Mouse (Mus musculus): ENCODE results near the gene Vars2. TPM values are rescaled to one million over a fixed set of nuclear protein-coding genes. Genes with fewer than 3 reads are reported as not detected.

Vars2 gene
- total and polyA plus RNA-seq, 3 experiments, result 14.0 to 30.3 (median 23.0) TPM

GRCm38 (mm10) chr17:35688347-35689175 is 21.2 kb upstream of the Vars2 start:
- in situ Hi-C loops (cut with MboI; ENCODE audit: low pct_ligation_motif_present, low pct_unique_long_range_greater_than_20kb, low sequenced_read_pairs), result no loop called here
- H3K4me3 ChIP-seq (replicated peaks in 1 of 3; ENCODE audit: low read depth in 2 of 3, low read length in 2 of 3, poor library complexity in 1 of 3), result peak overlapping the region; percentile 17 to 42 (median 21)
- peaks cover 5 to 28% of the 10 kb centered on the region in 2 experiments; a peak in 2 of 4 replicates for H3K4me1 ChIP-seq (ENCODE audit: control insufficient read depth in 1 of 2, insufficient read depth in 2 of 2)
- peaks cover 16 to 44% of the 10 kb centered on the region in 2 experiments for H3K36me3 ChIP-seq (replicated peaks in 1 of 2; ENCODE audit: control insufficient read depth in 1 of 2, insufficient read depth in 1 of 2, low read length in 1 of 2)
- H3K79me2 ChIP-seq (replicated peaks; ENCODE audit: control insufficient read depth, extremely low read depth, insufficient read depth, poor library complexity, severe bottlenecking), result no peaks in the 10 kb centered on the region
- dilution Hi-C loops (cut with MboI; ENCODE audit: extremely low pct_ligation_motif_present, extremely low pct_unique_long_range_greater_than_20kb, low sequenced_read_pairs), result no loop called here
- peak; percentile 74 for DNase-seq (ENCODE audit: extremely low read depth)
- no peak overlapping the region for H3K4me2 ChIP-seq (ENCODE audit: insufficient read depth, low read depth, poor library complexity, severe bottlenecking)
- H3K27ac ChIP-seq (ENCODE audit: insufficient read depth, low read depth), result no peak overlapping the region
- H3K27me3 ChIP-seq (replicated peaks), result no peaks in the 10 kb centered on the region
- no peaks in the 10 kb centered on the region for H3K9me3 ChIP-seq (replicated peaks; ENCODE audit: low read length)
- no peak for TF ChIP-seq IRF4 (IDR thresholded peaks at IDR 0.05; ENCODE audit: low read depth, low read length)
- TF ChIP-seq TBP (conservative IDR thresholded peaks at IDR 0.05; ENCODE audit: low read depth, low read length), result no peak
- peak; percentile 56 for TF ChIP-seq NRF1 (IDR thresholded peaks at IDR 0.05; ENCODE audit: low read depth, low read length)
- no peak for TF ChIP-seq E2F4 (IDR thresholded peaks at IDR 0.05; ENCODE audit: insufficient replicate concordance, low read depth, low read length)
- TF ChIP-seq ELF1 (IDR thresholded peaks at IDR 0.05; ENCODE audit: low read depth, low read length), result peak; percentile 48
- TF ChIP-seq BHLHE40 (IDR thresholded peaks at IDR 0.05; ENCODE audit: low read depth, low read length), result no peak
- TF ChIP-seq MYC (IDR thresholded peaks at IDR 0.05; ENCODE audit: low read depth, low read length), result no peak
- TF ChIP-seq JUN (IDR thresholded peaks at IDR 0.05; ENCODE audit: insufficient read depth, low read depth, low read length), result no peak
- TF ChIP-seq CTCF (conservative IDR thresholded peaks at IDR 0.05 in 1 of 2, IDR thresholded peaks at IDR 0.05 in 1 of 2; ENCODE audit: low read depth in 2 of 2, low read length in 2 of 2), result peak in 1 of 2 experiments; percentile 50; a peak in 2 of 4 replicates
- TF ChIP-seq CHD2 (IDR thresholded peaks at IDR 0.05; ENCODE audit: low read length), result no peak
- no peak for TF ChIP-seq KAT2A (IDR thresholded peaks at IDR 0.05; ENCODE audit: insufficient replicate concordance, low read length)
- no peak for TF ChIP-seq PAX5 (IDR thresholded peaks at IDR 0.05; ENCODE audit: low read length)
- TF ChIP-seq SMC3 (IDR thresholded peaks at IDR 0.05; ENCODE audit: low read depth, low read length), result peak; percentile 35; the same call in 1 of the 2 replicates
- H3K9ac ChIP-seq (ENCODE audit: insufficient read depth, low read depth), result no peak overlapping the region

DNA sequence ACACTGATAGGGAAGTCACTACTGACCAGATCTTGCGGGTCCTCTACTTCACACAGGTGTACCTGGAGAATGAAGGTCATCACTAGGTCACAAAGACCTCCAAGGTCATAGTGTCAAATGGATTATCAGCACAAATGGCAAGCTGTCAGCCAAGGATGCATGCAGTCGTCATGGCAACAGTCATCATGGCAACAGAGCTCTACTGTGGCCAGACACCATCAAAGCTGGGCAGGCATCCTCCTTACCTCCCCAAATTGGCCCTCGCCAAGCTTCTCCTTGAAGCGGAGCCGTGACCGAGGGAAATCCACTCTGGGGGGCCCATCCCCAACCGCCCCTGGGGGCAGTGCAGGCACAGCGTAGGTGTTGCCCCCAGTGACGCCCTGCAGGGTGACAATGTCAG is 17.7 kb upstream of the Vars2 start:
- H3K4me2 ChIP-seq (ENCODE audit: insufficient read depth, low read depth, poor library complexity, severe bottlenecking), result no peak overlapping the region
- dilution Hi-C loops (cut with MboI; ENCODE audit: extremely low pct_ligation_motif_present, extremely low pct_unique_long_range_greater_than_20kb, low sequenced_read_pairs), result no loop called here
- no peaks in the 10 kb centered on the region for H3K27me3 ChIP-seq (replicated peaks)

More for the DNA sequence above, 17.7 kb upstream of the Vars2 start:
- peaks cover 5 to 15% of the 10 kb centered on the region in 2 experiments; a peak in 2 of 4 replicates for H3K4me1 ChIP-seq (ENCODE audit: control insufficient read depth in 1 of 2, insufficient read depth in 2 of 2)
- no peak overlapping the region for H3K4me3 ChIP-seq (replicated peaks in 1 of 3; ENCODE audit: low read depth in 2 of 3, low read length in 2 of 3, poor library complexity in 1 of 3)
- no peak overlapping the region for H3K9ac ChIP-seq (ENCODE audit: insufficient read depth, low read depth)
- H3K36me3 ChIP-seq (replicated peaks in 1 of 2; ENCODE audit: control insufficient read depth in 1 of 2, insufficient read depth in 1 of 2, low read length in 1 of 2), result peaks cover 15 to 62% of the 10 kb centered on the region in 2 experiments
- H3K9me3 ChIP-seq (replicated peaks; ENCODE audit: low read length), result no peaks in the 10 kb centered on the region
- H3K79me2 ChIP-seq (replicated peaks; ENCODE audit: control insufficient read depth, extremely low read depth, insufficient read depth, poor library complexity, severe bottlenecking), result no peaks in the 10 kb centered on the region
- DNase-seq (ENCODE audit: extremely low read depth), result no peak
- TF ChIP-seq GABPA (IDR thresholded peaks at IDR 0.05; ENCODE audit: insufficient replicate concordance, low read depth, low read length) (no peak), POLR2A (IDR thresholded peaks at IDR 0.05; ENCODE audit: low read depth, low read length) (no peak), EP300 (IDR thresholded peaks at IDR 0.05; ENCODE audit: low read length) (no peak), E2F4 (IDR thresholded peaks at IDR 0.05; ENCODE audit: insufficient replicate concordance, low read depth, low read length) (no peak), CHD1 (IDR thresholded peaks at IDR 0.05; ENCODE audit: low read depth, low read length) (no peak), USF1 (IDR thresholded peaks at IDR 0.05; ENCODE audit: low read depth, low read length) (no peak), MEF2A (IDR thresholded peaks at IDR 0.05; ENCODE audit: borderline replicate concordance, low read depth, low read length) (no peak), NELFE (IDR thresholded peaks at IDR 0.05; ENCODE audit: low read depth, low read length) (no peak), SMC3 (IDR thresholded peaks at IDR 0.05; ENCODE audit: low read depth, low read length) (no peak)
- in situ Hi-C loops (cut with MboI; ENCODE audit: low pct_ligation_motif_present, low pct_unique_long_range_greater_than_20kb, low sequenced_read_pairs), result no loop called here
- no peak overlapping the region for H3K27ac ChIP-seq (ENCODE audit: insufficient read depth, low read depth)
